Mouse (Mus musculus): ENCODE data around the gene 4930503B20Rik. TPM values are rescaled to one million over a fixed set of nuclear protein-coding genes. Genes with fewer than 3 reads are reported as not detected.

Gene 4930503B20Rik
- polyA plus RNA-seq, 1 experiment from 2014 or later: not detected

DNA sequence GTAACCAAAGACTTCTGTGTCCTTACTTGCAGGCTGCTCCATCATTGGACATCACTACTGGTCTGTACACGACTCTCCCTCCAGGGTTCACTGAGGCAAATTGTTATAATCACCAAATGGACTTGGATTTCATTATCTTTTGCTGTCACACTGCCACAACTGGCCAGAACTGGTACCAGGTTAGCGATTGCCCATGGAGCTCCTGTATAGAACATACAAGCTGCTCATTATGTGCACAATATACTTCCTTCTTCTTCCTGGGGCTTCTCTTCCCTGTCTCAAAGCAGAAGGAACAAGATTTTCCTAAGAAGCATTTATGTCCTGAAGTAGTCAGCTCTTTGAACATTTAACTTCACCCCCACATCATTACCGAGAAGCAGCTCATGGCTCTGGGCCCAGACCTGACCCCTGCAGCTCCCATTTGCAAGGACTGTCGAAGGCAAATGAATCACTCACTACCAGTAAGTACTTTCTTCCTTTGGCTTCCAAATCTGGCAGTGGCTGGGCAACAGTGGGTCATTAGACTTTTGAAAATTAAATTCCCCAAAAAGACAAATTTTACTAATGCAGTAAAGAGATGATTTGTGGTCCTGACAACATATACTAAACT is 9.2 kb downstream of the 4930503B20Rik start:
- TF ChIP-seq EP300 (IDR thresholded peaks at IDR 0.05): no peak
- WGBS: 51% methylated on average over 4 of the region's 4 CpGs

DNA sequence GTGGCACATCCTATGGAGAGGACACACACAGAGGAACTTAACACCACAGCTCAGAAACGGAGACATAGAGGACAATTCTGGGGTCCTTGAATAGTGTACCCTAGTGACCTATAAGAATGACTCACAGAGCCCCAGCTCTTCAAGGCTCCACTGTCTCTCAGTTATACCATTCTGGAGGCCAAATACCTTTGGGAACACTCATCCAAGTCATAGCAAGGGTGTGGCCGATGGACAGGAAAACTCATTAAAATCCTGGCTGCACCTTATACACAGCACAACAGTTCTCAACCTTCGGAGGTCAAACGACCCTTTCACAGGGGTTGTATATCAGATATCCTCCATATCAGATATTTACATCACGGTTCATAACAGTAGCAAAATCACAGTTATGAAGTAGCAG is 18.6 kb downstream of the 4930503B20Rik start:
- Histone ChIP-seq H3K27ac (ENCODE audit: low read length) (no peak overlapping the region), H3K27me3 (replicated peaks; ENCODE audit: insufficient read depth, low read length) (no peaks in the 10 kb centered on the region), H3K9me3 (ENCODE audit: low read length) (no peaks in the 10 kb centered on the region), H3K4me1 (ENCODE audit: insufficient read depth, low read depth, low read length) (no peaks in the 10 kb centered on the region), H3K9ac (replicated peaks; ENCODE audit: low read depth) (no peak overlapping the region), H3K4me2 (replicated peaks; ENCODE audit: low read depth, low read length) (no peak overlapping the region), H3K4me3 (ENCODE audit: low read depth, low read length) (no peak overlapping the region), H3K36me3 (ENCODE audit: insufficient read depth, low read length) (no peaks in the 10 kb centered on the region)
- no peak for TF ChIP-seq EP300 (IDR thresholded peaks at IDR 0.05)
- TF ChIP-seq CTCF (IDR thresholded peaks at IDR 0.05): no peak
- ATAC-seq (no peak), DNase-seq (ENCODE audit: low spot score) (no peak)
- 85% methylated on average over 5 of the region's 5 CpGs for WGBS

More for the DNA sequence above, 9.2 kb downstream of the 4930503B20Rik start:
- no peak overlapping the region for H3K4me2 ChIP-seq (replicated peaks; ENCODE audit: low read depth, low read length)
- no peaks in the 10 kb centered on the region for H3K9me3 ChIP-seq (ENCODE audit: low read length)
- H3K4me1 ChIP-seq (ENCODE audit: insufficient read depth, low read depth, low read length): no peaks in the 10 kb centered on the region
- H3K9ac ChIP-seq (replicated peaks; ENCODE audit: low read depth): no peak overlapping the region
- H3K27me3 ChIP-seq (replicated peaks; ENCODE audit: insufficient read depth, low read length): no peaks in the 10 kb centered on the region
- no peak overlapping the region for H3K27ac ChIP-seq (ENCODE audit: low read length)
- DNase-seq (ENCODE audit: low spot score) (peak; percentile 58), ATAC-seq (no peak; the same call in 1 of the 2 replicates)
- no peak overlapping the region for H3K4me3 ChIP-seq (ENCODE audit: low read depth, low read length)
- no peaks in the 10 kb centered on the region for H3K36me3 ChIP-seq (ENCODE audit: insufficient read depth, low read length)

DNA sequence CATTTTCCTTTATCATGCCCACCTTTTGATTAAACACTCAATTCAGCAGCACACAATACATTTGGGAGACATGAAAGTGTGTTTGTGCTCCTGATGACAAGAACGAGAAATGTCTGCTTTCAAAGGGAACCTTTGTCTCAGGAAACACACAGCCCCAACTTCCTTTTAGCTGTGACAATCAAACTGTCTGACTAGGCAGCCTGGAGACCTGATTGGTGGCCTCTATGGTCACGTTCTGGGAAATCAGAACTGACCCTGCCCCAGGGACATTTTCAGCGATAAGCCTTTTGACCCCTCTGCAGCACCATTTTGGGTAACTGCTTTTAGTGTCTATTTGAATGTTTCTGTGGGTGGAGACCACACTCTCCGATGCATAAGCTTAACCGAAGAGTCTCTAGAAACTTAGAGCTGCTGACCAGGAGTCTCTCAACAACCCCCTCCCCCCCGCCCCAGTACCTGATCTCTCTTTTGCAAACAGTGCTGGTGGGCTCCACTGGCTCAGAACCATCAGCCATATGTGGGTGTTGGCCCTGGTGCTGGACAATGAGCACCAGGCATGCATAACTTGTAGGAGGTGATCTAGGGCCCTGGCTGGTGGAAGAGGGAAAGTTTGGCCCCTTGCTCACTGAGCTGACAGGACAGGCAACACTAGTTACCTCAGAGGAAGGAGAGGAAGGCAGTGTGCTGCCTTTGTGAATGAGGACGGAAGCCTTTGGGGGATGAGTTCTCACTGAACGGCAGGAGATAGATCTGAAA is 22.7 kb downstream of the 4930503B20Rik start:
- ATAC-seq: no peak
- no peak for DNase-seq (ENCODE audit: low spot score)
- no peak overlapping the region for H3K4me2 ChIP-seq (replicated peaks; ENCODE audit: low read depth, low read length)

DNA sequence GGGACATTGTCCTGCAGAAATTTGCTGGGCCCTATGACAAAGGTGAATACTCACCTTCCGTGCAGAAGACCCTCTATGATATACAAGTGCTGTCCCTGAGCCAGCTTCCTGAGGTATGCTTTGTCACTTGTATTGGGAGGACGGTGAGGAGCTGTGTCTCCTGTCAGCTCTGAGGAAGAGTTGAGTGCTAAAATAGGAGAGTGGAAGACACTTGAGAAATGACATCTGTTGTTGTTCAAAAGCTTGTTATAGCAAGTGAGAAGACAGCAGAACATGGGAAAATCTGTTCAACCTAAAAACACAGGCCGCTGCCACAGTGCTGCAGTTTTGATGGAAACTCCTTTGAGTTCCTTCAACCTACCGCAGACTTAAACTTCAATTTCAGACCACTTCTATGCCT is 25.4 kb downstream of the 4930503B20Rik start:
- Histone ChIP-seq H3K4me1 (ENCODE audit: insufficient read depth, low read depth, low read length) (no peaks in the 10 kb centered on the region), H3K9me3 (ENCODE audit: low read length) (no peaks in the 10 kb centered on the region), H3K4me2 (replicated peaks; ENCODE audit: low read depth, low read length) (no peak overlapping the region), H3K27me3 (replicated peaks; ENCODE audit: insufficient read depth, low read length) (no peaks in the 10 kb centered on the region), H3K4me3 (ENCODE audit: low read depth, low read length) (no peak overlapping the region), H3K36me3 (ENCODE audit: insufficient read depth, low read length) (no peaks in the 10 kb centered on the region), H3K9ac (replicated peaks; ENCODE audit: low read depth) (no peak overlapping the region), H3K27ac (ENCODE audit: low read length) (no peak overlapping the region)
- TF ChIP-seq EP300 (IDR thresholded peaks at IDR 0.05): no peak
- no peak for TF ChIP-seq CTCF (IDR thresholded peaks at IDR 0.05)
- 80% methylated on average over 4 of the region's 4 CpGs for WGBS
- ATAC-seq (no peak), DNase-seq (ENCODE audit: low spot score) (no peak)

More for the DNA sequence above, 22.7 kb downstream of the 4930503B20Rik start:
- H3K27ac ChIP-seq (ENCODE audit: low read length): no peak overlapping the region
- H3K27me3 ChIP-seq (replicated peaks; ENCODE audit: insufficient read depth, low read length): no peaks in the 10 kb centered on the region
- H3K9me3 ChIP-seq (ENCODE audit: low read length): no peaks in the 10 kb centered on the region
- H3K4me1 ChIP-seq (ENCODE audit: insufficient read depth, low read depth, low read length): no peaks in the 10 kb centered on the region
- no peaks in the 10 kb centered on the region for H3K36me3 ChIP-seq (ENCODE audit: insufficient read depth, low read length)
- TF ChIP-seq CTCF (IDR thresholded peaks at IDR 0.05) (no peak), EP300 (IDR thresholded peaks at IDR 0.05) (no peak)
- H3K9ac ChIP-seq (replicated peaks; ENCODE audit: low read depth): no peak overlapping the region
- 65% methylated on average over 8 of the region's 8 CpGs for WGBS
- H3K4me3 ChIP-seq (ENCODE audit: low read depth, low read length): no peak overlapping the region

DNA sequence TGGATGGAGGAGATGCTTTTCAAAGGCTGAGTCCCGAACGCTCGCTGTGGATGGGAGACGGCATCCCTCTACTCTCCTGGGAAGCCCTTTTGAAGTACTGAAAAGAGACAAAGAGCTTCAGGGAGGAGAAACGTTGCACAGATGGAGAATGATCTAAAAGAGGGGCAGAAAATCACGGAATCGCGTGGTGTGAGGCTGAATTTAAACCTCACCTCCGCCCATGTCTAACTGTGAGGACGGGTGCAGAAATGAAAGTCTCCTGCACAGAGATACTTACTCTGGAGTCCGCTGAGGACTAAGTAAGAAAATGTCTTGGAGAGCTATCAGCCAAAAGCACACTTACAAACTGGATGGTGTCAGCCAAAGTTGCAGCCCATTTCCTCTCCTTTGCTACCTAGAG is 29.2 kb downstream of the 4930503B20Rik start:
- Histone ChIP-seq H3K36me3 (ENCODE audit: insufficient read depth, low read length) (no peaks in the 10 kb centered on the region), H3K27me3 (replicated peaks; ENCODE audit: insufficient read depth, low read length) (no peaks in the 10 kb centered on the region), H3K4me2 (replicated peaks; ENCODE audit: low read depth, low read length) (no peak overlapping the region), H3K27ac (ENCODE audit: low read length) (no peak overlapping the region), H3K4me1 (ENCODE audit: insufficient read depth, low read depth, low read length) (no peaks in the 10 kb centered on the region), H3K4me3 (ENCODE audit: low read depth, low read length) (no peak overlapping the region), H3K9me3 (ENCODE audit: low read length) (no peaks in the 10 kb centered on the region), H3K9ac (replicated peaks; ENCODE audit: low read depth) (no peak overlapping the region)
- no peak for DNase-seq (ENCODE audit: low spot score)
- TF ChIP-seq EP300 (IDR thresholded peaks at IDR 0.05) (no peak), CTCF (IDR thresholded peaks at IDR 0.05) (no peak)
- WGBS: 87% methylated on average over 11 of the region's 11 CpGs
- ATAC-seq: no peak

DNA sequence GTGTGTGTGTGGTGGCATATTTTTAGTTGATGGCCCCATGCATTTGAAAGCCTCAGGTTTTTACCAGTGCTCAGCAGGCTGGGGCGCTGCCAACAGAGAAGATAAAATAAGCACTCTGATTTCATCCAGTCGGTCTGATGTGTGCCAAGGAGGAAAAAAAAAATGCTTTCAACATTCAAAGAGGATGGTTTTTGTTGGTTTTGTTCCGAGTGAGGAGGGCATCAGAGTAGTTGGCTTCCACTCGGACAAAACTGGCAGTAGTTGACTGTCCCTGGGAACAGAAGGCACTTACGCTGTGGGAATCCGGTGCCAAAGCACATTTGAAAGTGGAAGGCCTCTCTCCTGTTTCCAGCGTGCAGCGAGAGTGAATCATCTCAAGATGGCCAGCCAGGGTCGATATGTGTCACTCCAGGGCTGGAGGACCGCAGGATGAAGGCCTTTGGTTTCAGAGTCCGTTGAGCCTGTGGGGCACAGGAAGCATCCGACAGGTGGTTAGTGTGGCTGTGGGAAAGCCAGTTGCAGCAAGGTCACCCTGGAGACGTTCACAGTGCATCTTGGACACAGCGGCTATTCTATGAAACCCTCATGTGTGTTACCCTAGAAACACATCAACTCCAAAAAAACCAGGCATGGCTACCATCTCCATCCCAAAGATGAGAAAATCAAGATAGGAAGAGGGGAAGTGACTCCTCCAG is 30.4 kb downstream of the 4930503B20Rik start:
- Histone ChIP-seq H3K27me3 (replicated peaks; ENCODE audit: insufficient read depth, low read length) (no peaks in the 10 kb centered on the region), H3K4me3 (ENCODE audit: low read depth, low read length) (no peak overlapping the region), H3K27ac (ENCODE audit: low read length) (no peak overlapping the region), H3K4me2 (replicated peaks; ENCODE audit: low read depth, low read length) (no peak overlapping the region), H3K9ac (replicated peaks; ENCODE audit: low read depth) (no peak overlapping the region), H3K9me3 (ENCODE audit: low read length) (no peaks in the 10 kb centered on the region), H3K36me3 (ENCODE audit: insufficient read depth, low read length) (no peaks in the 10 kb centered on the region), H3K4me1 (ENCODE audit: insufficient read depth, low read depth, low read length) (no peaks in the 10 kb centered on the region)
- ATAC-seq (no peak), DNase-seq (ENCODE audit: low spot score) (no peak)
- TF ChIP-seq EP300 (IDR thresholded peaks at IDR 0.05): no peak
- TF ChIP-seq CTCF (IDR thresholded peaks at IDR 0.05): no peak
- 71% methylated on average over 14 of the region's 14 CpGs for WGBS

Data from lung, postnatal 0 days (tissue).